Mouse (Mus musculus): ENCODE results near the gene Flrt1. TPM values are rescaled to one million over a fixed set of nuclear protein-coding genes. Genes with fewer than 3 reads are reported as not detected.
"Not testable (repeated sequence)": the region's sequence is repeated elsewhere in the genome, so short reads cannot be mapped to it uniquely, and the experiment has no call there.

The Flrt1 gene
- total RNA-seq, 2 experiments from 2014 or later = 1.8 to 2.1 TPM

GRCm38 (mm10) chr19:7102039-7102438, 3.5 kb downstream of the Flrt1 start:
- DNase-seq = no peak

- no peak for DNase-seq
Observed at GRCm38 (mm10) chr19:7099620-7100155, 5.8 kb downstream of the Flrt1 start.

- DNase-seq = no peak
Observed at GRCm38 (mm10) chr19:7092756-7093155, 12.8 kb downstream of the Flrt1 start.

GRCm38 (mm10) chr19:7091448-7092050, 14.0 kb downstream of the Flrt1 start:
- peak; percentile 35 for DNase-seq

GRCm38 (mm10) chr19:7090369-7091064, 15.0 kb downstream of the Flrt1 start:
- no peak for DNase-seq

- DNase-seq = no peak
Observed at GRCm38 (mm10) chr19:7089842-7090251, 15.7 kb downstream of the Flrt1 start.

GRCm38 (mm10) chr19:7089050-7089449, 16.5 kb downstream of the Flrt1 start:
- peak; percentile 58 for DNase-seq

GRCm38 (mm10) chr19:7088558-7088957, 17.0 kb downstream of the Flrt1 start:
- no peak for DNase-seq

- no peak for DNase-seq
Observed at GRCm38 (mm10) chr19:7084734-7085133, 20.8 kb downstream of the Flrt1 start.

GRCm38 (mm10) chr19:7083035-7083794, 22.3 kb downstream of the Flrt1 start:
- no peak for DNase-seq

- no peak for DNase-seq
Observed at GRCm38 (mm10) chr19:7081516-7082266, 23.8 kb downstream of the Flrt1 start.

- DNase-seq = no peak
Observed at GRCm38 (mm10) chr19:7078271-7078670, 27.3 kb downstream of the Flrt1 start.

- no peak for DNase-seq
Observed at GRCm38 (mm10) chr19:7077666-7078065, 27.9 kb downstream of the Flrt1 start.

GRCm38 (mm10) chr19:7075336-7075735, 30.2 kb downstream of the Flrt1 start:
- DNase-seq = not testable (repeated sequence)

GRCm38 (mm10) chr19:7073997-7074781, 31.3 kb downstream of the Flrt1 start:
- no peak for DNase-seq

GRCm38 (mm10) chr19:7072221-7072620, 33.3 kb downstream of the Flrt1 start:
- no peak for DNase-seq

- no peak for DNase-seq
Observed at GRCm38 (mm10) chr19:7070775-7071174, 34.8 kb downstream of the Flrt1 start.

- DNase-seq = peak; percentile 62
Observed at GRCm38 (mm10) chr19:7069781-7070763, 35.5 kb downstream of the Flrt1 start.

GRCm38 (mm10) chr19:7068661-7069531, 36.6 kb downstream of the Flrt1 start:
- DNase-seq = no peak
